Mouse (Mus musculus) erythroblast, embryonic 14.5 days (primary cell): ENCODE results near the gene Gzmk. TPM values are rescaled to one million over a fixed set of nuclear protein-coding genes. Genes with fewer than 3 reads are reported as not detected.

Experiments
- H3K27me3 ChIP-seq: 2 replicates; pipeline ENCODE4 v1.6.1; 2012; ENCODE audit warnings: inconsistent platforms; ENCODE audit not compliant: control insufficient read depth
- H3K36me3 ChIP-seq: 2 replicates; pipeline ENCODE4 v1.6.1; 2012; ENCODE audit warnings: mild to moderate bottlenecking, inconsistent platforms; ENCODE audit not compliant: control insufficient read depth
- H3K4me1 ChIP-seq: 2 replicates; pipeline ENCODE4 v1.6.1; 2012; ENCODE audit warnings: inconsistent platforms; ENCODE audit not compliant: control insufficient read depth
- H3K4me3 ChIP-seq: replicated peaks from 2 replicates; pipeline ENCODE3; 2012; ENCODE audit warnings: moderate library complexity, mild to moderate bottlenecking, inconsistent platforms
- H3K9me3 ChIP-seq: 2 replicates; pipeline ENCODE4 v1.6.1; 2012; ENCODE audit warnings: low read length, inconsistent platforms, mixed read lengths; ENCODE audit not compliant: control insufficient read depth
- GATA1 ChIP-seq: IDR thresholded peaks from 2 replicates; pipeline ENCODE4 v1.6.1; 2012; ENCODE audit warnings: low read length, inconsistent platforms, mixed read lengths
- TAL1 ChIP-seq: IDR thresholded peaks from 3 replicates; pipeline ENCODE4 v1.6.1; 2012; ENCODE audit warnings: low read length, inconsistent platforms, mixed read lengths
- polyA plus RNA-seq: library from polyadenylated mRNA; stranded (reverse); fragments of >175 nt; gene quantifications from 2 replicates; pipeline ENCODE4 v1.2.3, GENCODE M21; 2012

Gzmk gene
- not detected in 2 replicates for polyA plus RNA-seq

DNA sequence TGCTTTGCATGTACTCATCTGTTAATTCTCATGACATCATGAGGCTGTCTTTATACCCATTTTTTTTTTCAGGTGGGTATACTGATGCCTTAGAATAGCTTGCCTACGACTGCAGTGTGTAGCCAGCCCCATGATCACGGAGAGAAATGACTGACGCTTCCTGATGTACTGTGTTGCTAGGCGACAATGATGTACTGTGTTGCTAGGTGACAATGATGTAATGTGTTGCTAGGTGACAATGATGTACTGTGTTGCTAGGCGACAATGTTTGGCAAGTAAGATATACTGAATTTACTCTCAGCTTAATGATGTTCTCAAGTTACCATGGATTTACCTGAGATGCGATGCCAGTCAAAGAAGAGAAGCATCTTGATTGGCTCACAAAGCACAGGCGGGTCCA, at the start of gene Gzmk:
Gzmk (minus strand) TSS at position 98 of the 400 bp plus-strand sequence.
- H3K36me3 ChIP-seq = no peaks in the 10 kb centered on the region
- no peaks in the 10 kb centered on the region for H3K4me1 ChIP-seq
- H3K9me3 ChIP-seq = no peaks in the 10 kb centered on the region
- no peak for TF ChIP-seq GATA1
- no peak for TF ChIP-seq TAL1
- H3K4me3 ChIP-seq = no peak within 1 kb of the TSS
- no peaks in the 10 kb centered on the region for H3K27me3 ChIP-seq

DNA sequence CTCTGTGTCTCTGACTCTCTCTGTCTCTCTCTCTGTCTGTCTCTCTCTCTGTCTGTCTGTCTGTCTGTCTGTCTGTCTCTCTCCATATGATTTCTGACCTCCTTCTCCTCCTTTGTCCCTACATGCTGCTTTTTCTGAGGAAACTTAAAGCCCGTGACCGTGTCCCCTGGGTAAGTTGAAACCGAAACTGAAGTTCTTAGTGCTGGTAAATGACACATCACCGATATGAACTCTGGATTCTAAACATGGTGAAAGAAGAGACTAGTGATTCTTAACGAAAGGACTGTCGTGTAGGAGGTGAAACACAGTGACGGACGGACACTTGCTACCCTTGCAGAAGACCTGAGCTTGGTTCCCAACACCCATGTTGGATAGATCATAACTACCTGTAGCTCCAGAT, 45.5 kb upstream of the Gzmk start:
- Histone ChIP-seq H3K9me3 (no peaks in the 10 kb centered on the region), H3K4me1 (no peaks in the 10 kb centered on the region), H3K36me3 (no peaks in the 10 kb centered on the region), H3K4me3 (no peak overlapping the region), H3K27me3 (no peaks in the 10 kb centered on the region)
- TF ChIP-seq TAL1 = no peak
- TF ChIP-seq GATA1 = no peak

DNA sequence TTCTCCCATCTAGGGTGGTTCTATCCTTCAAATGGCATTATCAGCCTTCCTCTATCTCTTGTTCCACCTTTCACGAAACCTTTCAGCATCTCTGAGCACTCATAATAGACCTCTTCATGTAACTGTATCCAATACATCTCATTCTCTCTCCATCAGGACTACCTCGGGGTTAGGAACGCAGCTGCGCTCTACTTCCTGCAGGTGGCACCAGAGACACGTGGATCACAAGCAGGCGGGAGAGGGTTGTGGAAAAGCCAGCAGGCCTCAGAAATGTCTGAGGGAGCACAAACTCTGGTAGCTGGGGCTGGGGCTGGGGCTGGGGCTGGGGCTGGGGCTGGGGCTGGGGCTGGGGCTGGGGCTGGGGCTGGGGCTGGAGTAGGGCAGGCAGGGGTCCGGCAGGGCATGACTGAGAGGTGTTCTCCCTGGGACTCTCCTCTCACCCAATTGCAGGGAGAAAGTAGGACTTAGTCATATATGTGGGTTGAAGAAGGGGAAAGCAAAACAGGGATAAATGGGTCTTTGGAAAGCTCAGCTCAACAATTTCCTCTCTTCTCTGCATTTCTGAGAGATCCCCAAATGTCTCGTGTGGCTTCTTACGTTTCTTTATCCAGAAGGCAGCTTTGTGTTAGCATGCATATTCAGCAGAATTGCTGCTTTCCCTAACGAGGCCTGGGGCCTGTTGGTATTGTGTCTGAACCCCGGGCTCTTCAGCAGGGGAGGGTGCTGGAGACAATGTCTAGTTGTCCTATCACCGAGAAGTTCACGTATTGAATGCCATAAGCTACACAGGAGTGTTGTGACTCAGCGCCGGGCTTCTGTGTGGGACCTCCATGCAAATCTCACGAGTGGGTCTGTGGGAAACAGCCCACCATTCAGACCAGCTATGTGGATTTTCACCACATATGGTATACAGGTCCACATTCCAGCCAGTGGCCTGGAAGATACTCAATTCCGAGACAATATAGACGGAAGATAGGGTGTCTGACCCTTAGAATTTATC, 44.4 kb upstream of the Gzmk start:
- TF ChIP-seq GATA1 (no peak), TAL1 (no peak)

DNA sequence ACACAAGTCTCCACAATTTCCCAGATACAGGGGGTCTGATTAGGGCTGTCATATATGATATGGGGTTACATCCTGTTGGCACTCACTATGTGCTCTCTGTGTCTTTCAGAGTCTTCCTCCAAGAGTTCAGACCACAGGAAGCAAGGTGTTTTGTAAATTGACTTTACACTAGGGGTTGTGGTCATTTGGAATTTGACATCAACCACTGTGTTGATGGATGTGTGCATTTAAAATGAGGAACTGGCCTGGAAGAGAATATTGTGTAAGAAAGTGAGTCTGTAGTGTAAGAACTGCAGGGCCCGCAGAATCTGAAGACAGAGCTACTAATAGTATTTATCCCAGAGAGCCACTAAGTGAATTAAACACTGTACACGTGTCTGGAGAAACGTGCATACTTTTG, 41.5 kb upstream of the Gzmk start:
- no peak for TF ChIP-seq TAL1
- TF ChIP-seq GATA1 = no peak
- Histone ChIP-seq H3K4me3 (no peak overlapping the region), H3K36me3 (no peaks in the 10 kb centered on the region), H3K27me3 (no peaks in the 10 kb centered on the region), H3K4me1 (no peaks in the 10 kb centered on the region), H3K9me3 (no peaks in the 10 kb centered on the region)

More for the DNA sequence above, 44.4 kb upstream of the Gzmk start:
- H3K4me3 ChIP-seq = no peak overlapping the region
- no peaks in the 10 kb centered on the region for H3K27me3 ChIP-seq
- no peaks in the 10 kb centered on the region for H3K9me3 ChIP-seq
- no peaks in the 10 kb centered on the region for H3K36me3 ChIP-seq
- no peaks in the 10 kb centered on the region for H3K4me1 ChIP-seq

DNA sequence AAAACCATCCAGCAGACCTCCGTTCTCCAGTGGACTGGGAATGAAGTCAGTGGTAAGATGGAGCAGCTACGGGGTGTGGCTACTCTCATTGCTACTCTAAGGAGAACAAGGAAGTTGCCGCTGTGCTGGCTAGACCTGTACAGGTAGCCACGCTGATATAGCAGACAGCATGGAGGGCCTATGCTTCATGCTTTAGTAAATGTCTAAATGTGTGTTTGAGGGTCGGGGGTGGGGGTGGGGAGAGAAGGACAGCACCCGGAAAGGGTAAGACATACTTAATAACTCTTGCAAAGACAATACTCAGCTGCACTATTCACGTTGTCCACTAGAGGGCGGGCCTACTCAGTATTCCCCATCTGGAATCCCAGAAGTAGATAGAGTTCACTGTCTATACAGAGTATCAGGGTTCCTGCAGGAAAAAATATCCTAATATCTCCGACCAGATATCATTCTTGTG, 40.8 kb upstream of the Gzmk start:
- no peak overlapping the region for H3K4me3 ChIP-seq
- no peaks in the 10 kb centered on the region for H3K36me3 ChIP-seq
- no peak for TF ChIP-seq TAL1
- TF ChIP-seq GATA1 = no peak
- no peaks in the 10 kb centered on the region for H3K9me3 ChIP-seq
- H3K4me1 ChIP-seq = no peaks in the 10 kb centered on the region
- no peaks in the 10 kb centered on the region for H3K27me3 ChIP-seq

DNA sequence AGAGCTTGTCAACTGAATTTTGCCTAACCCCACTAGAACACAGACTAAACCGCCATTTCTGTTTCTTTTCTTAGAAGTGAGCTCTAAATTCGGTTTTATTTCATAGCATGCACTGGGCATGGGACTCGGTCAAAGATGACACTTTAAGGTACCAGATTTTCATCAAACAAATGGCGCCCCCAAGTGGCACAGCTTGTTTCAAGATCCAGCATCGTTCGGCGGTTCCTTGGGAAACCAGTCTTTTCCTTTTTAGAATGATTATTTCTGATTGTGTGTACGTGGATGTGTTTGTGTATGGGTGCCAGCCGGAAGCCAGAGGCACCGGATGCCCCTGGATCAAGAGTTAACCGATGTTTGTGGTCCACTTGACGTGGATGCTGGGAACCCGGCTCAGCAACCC, 39.5 kb upstream of the Gzmk start:
- H3K4me1 ChIP-seq = no peaks in the 10 kb centered on the region
- no peak overlapping the region for H3K4me3 ChIP-seq
- TF ChIP-seq TAL1 (no peak), GATA1 (no peak)
- no peaks in the 10 kb centered on the region for H3K27me3 ChIP-seq
- H3K36me3 ChIP-seq = no peaks in the 10 kb centered on the region
- no peaks in the 10 kb centered on the region for H3K9me3 ChIP-seq

DNA sequence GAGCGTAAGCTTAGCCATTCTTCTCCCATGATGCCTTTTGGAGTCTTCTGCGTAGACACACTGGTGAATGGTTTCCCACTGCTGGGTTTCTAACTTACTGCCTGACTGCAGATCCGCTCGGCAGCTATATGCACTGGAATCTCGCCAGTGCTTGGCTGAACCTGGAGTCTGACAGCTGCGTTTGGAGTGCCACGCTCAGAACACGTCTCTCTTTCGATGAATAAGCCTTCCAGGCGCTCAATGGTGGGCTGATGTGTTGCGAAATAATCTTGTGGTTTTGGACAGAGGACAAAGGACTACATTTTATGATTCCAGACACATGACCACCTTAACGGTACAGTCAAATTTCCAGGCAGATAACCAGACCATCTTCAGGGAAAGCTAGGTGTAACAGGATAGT, 37.1 kb upstream of the Gzmk start:
- TF ChIP-seq GATA1 (no peak), TAL1 (no peak)
- Histone ChIP-seq H3K4me3 (no peak overlapping the region), H3K27me3 (no peaks in the 10 kb centered on the region), H3K9me3 (no peaks in the 10 kb centered on the region), H3K36me3 (no peaks in the 10 kb centered on the region), H3K4me1 (no peaks in the 10 kb centered on the region)

DNA sequence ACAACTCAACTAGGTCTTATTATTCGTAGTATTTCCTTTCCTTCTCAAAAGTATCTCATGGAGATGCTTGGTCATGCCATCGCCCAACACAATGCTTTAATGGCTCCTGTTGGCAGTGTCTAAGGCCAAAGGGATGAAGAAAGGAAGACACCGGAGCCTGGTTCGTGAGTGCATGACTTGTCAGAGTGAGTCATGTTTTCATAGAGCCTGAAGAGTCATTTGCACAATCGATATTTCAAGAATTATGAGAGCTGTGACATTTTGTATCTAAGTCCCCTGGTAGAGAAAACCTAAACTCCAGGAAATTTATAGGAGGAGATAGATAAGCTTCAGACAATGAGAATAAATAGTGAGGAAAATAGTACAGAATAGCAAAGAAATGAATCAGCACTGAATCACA, 33.5 kb upstream of the Gzmk start:
- Histone ChIP-seq H3K9me3 (no peaks in the 10 kb centered on the region), H3K4me1 (no peaks in the 10 kb centered on the region), H3K36me3 (no peaks in the 10 kb centered on the region), H3K4me3 (no peak overlapping the region), H3K27me3 (no peaks in the 10 kb centered on the region)
- TF ChIP-seq GATA1 (no peak), TAL1 (no peak)

DNA sequence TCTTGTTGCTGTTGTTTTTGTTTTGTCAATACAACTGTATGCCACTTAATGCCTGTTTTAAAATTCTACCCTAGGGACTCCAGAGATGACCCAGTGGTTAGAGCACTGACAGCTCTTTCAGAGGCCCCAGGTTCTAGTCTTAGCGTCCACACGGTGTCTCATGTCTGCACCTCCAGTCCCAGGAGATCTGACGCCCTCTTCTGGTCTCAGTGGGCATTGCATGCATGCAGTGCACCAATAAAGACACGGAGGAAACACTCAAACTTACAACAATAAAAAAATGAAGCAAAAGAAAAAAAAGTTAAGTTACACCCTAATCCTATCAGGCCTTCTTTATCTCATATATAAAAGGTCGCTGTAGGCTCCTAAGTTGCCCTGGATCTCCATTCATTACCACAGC, 31.5 kb upstream of the Gzmk start:
- TF ChIP-seq TAL1 = no peak

More for the DNA sequence above, 31.5 kb upstream of the Gzmk start:
- no peaks in the 10 kb centered on the region for H3K9me3 ChIP-seq
- H3K4me1 ChIP-seq = no peaks in the 10 kb centered on the region
- H3K27me3 ChIP-seq = no peaks in the 10 kb centered on the region
- H3K36me3 ChIP-seq = no peaks in the 10 kb centered on the region
- no peak overlapping the region for H3K4me3 ChIP-seq
